Mouse (Mus musculus): Measurements from ENCODE around the gene Myo16.

GRCm38 (mm10) chr8:10548003-10548584 lies 394.4 kb downstream of the Myo16 start:
- TF ChIP-seq TAL1 (IDR thresholded peaks at IDR 0.05; ENCODE audit: low read length) (no peak), GATA1 (IDR thresholded peaks at IDR 0.05; ENCODE audit: low read length) (no peak)

Data from erythroblast, embryonic 14.5 days (primary cell).